9 mouse cellular contexts compared by ENCODE assay signal in genomic region chr16:91056043-91056821, GRCm38 (mm10). TPM values are rescaled to one million over a fixed set of nuclear protein-coding genes. Genes with fewer than 3 reads are reported as not detected.
A peak's percentile ranks its signal among the peaks of the same experiment; 100 is the strongest.
DNase-seq lines count a peak whose midpoint lies in the region; ATAC-seq lines count a peak whose summit lies in the region.
"Had no signal": no experiment of that assay in that cellular context is flagged by ENCODE, and none has a peak within 500 bp of the region (broad histone marks: within the 10 kb centered on the region; RNA-seq: fewer than 3 reads in every experiment).

No protein-coding gene starts in this region.

- no peaks in the 10 kb centered on the region for H3K9me3 ChIP-seq in limb, embryonic 12.5 days
- no peaks in the 10 kb centered on the region for H3K9me3 ChIP-seq in limb, embryonic 10.5 days (replicated peaks)
- H3K9me3 ChIP-seq in intestine, embryonic 15.5 days: no peaks in the 10 kb centered on the region

- 0 out of 2 replicates have a peak overlapping the region, but pooled peaks have one; percentile 29 for H3K27ac ChIP-seq in limb, embryonic 12.5 days
- no peak overlapping the region for H3K27ac ChIP-seq in limb, embryonic 10.5 days
- peak overlapping the region; percentile 83 for H3K27ac ChIP-seq in intestine, embryonic 15.5 days
- H3K27ac ChIP-seq: macrophage had no signal

- H3K4me1 ChIP-seq in limb, embryonic 12.5 days (replicated peaks): peaks cover 28% of the 10 kb centered on the region
- peaks cover 28% of the 10 kb centered on the region for H3K4me1 ChIP-seq in limb, embryonic 10.5 days
- peaks cover 3% of the 10 kb centered on the region; the same call in 1 of the 2 replicates for H3K4me1 ChIP-seq in intestine, embryonic 15.5 days (replicated peaks)

- no peak for ATAC-seq in limb, embryonic 12.5 days (ENCODE audit: insufficient number of reproducible peaks, insufficient read depth, low FRiP score, low TSS enrichment, low read depth)
- peak; percentile 87 for ATAC-seq in intestine, embryonic 15.5 days
- no peak for ATAC-seq in erythroid progenitor cell, adult 5-6 weeks (replicated peaks; ENCODE audit: low FRiP score, poor library complexity, severe bottlenecking)

- no peak for DNase-seq in limb, embryonic 10.5 days (ENCODE audit: low spot score)
- DNase-seq in brain, adult 2 months (ENCODE audit: low read depth, low spot score): peak; percentile 93
- peak; percentile 37 for DNase-seq in lung, postnatal 36 days
- peak; percentile 22 for DNase-seq in yolk sac, embryonic 10.5 days (ENCODE audit: low spot score)
- no peak for DNase-seq in adrenal gland, postnatal 4 days (ENCODE audit: low spot score in 2 of 2)

- H3K27me3 ChIP-seq in limb, embryonic 12.5 days: no peaks in the 10 kb centered on the region
- H3K27me3 ChIP-seq in limb, embryonic 10.5 days (ENCODE audit: low read depth, poor library complexity, severe bottlenecking): no peaks in the 10 kb centered on the region
- no peaks in the 10 kb centered on the region; the same call in 1 of the 2 replicates for H3K27me3 ChIP-seq in intestine, embryonic 15.5 days (replicated peaks)

- 57% methylated on average over 16 of the region's 16 CpGs for WGBS in limb, embryonic 12.5 days
- WGBS in limb, embryonic 10.5 days: 71% methylated on average over 16 of the region's 16 CpGs
- 49% methylated on average over 16 of the region's 16 CpGs for WGBS in intestine, embryonic 15.5 days

- no peak overlapping the region for H3K4me3 ChIP-seq in limb, embryonic 12.5 days (replicated peaks)
- H3K4me3 ChIP-seq in limb, embryonic 10.5 days: no peak overlapping the region
- no peak overlapping the region for H3K4me3 ChIP-seq in intestine, embryonic 15.5 days (replicated peaks)

- no peak overlapping the region for H3K4me2 ChIP-seq in limb, embryonic 12.5 days
- peak overlapping the region; percentile 41 for H3K4me2 ChIP-seq in intestine, embryonic 15.5 days (replicated peaks)

- no peak overlapping the region for H3K9ac ChIP-seq in limb, embryonic 12.5 days (replicated peaks)
- H3K9ac ChIP-seq in intestine, embryonic 15.5 days: no peak overlapping the region

- H3K36me3 ChIP-seq in limb, embryonic 12.5 days: no peaks in the 10 kb centered on the region
- H3K36me3 ChIP-seq in limb, embryonic 10.5 days: no peaks in the 10 kb centered on the region
- no peaks in the 10 kb centered on the region for H3K36me3 ChIP-seq in intestine, embryonic 15.5 days

RNA-seq across cellular contexts. Expression of gene Paxbp1, which starts 11.9 kb away (rescaled TPM):
- 92.0 and 96.2 TPM in 2 replicates for polyA plus RNA-seq in limb, embryonic 12.5 days (2016; fragmentation: Nextera tagmentation; extraction: Ambion mirVana)
- 60.0 and 76.1 TPM in 2 replicates for polyA plus RNA-seq in limb, embryonic 10.5 days (2016; fragmentation: Nextera tagmentation; extraction: Ambion mirVana)
- polyA plus RNA-seq in intestine, embryonic 15.5 days (2015; fragmentation: Nextera tagmentation; extraction: Ambion mirVana): 45.0 and 45.6 TPM in 2 replicates
- total RNA-seq in erythroid progenitor cell, adult 5-6 weeks (2015; ENCODE audit: low replicate concordance): 147 and 193 TPM in 2 replicates
- total RNA-seq in erythroid progenitor cell, adult 5-6 weeks (2017; ENCODE audit: low replicate concordance): 152 and 209 TPM in 2 replicates
- 10 to 100 TPM; 78.9 to 82.0 TPM for total RNA-seq in adrenal gland, postnatal 4 days (2021)

RNA-seq across cellular contexts. Expression of gene 4932438H23Rik, which starts 38.7 kb away (rescaled TPM):
- not detected in 2 replicates for polyA plus RNA-seq in limb, embryonic 12.5 days (2016; fragmentation: Nextera tagmentation; extraction: Ambion mirVana)
- not detected in 2 replicates for polyA plus RNA-seq in limb, embryonic 10.5 days (2016; fragmentation: Nextera tagmentation; extraction: Ambion mirVana)
- polyA plus RNA-seq in intestine, embryonic 15.5 days (2015; fragmentation: Nextera tagmentation; extraction: Ambion mirVana): 0.26 and 0.53 TPM in 2 replicates
- not detected in 2 replicates for total RNA-seq in erythroid progenitor cell, adult 5-6 weeks (2015; ENCODE audit: low replicate concordance)
- total RNA-seq in erythroid progenitor cell, adult 5-6 weeks (2017; ENCODE audit: low replicate concordance): not detected in 2 replicates
- under 1 TPM; 0.31 to 0.40 TPM for total RNA-seq in adrenal gland, postnatal 4 days (2021)

RNA-seq across cellular contexts. Expression of gene Synj1, which starts 45.1 kb away (rescaled TPM):
- polyA plus RNA-seq in limb, embryonic 12.5 days (2016; fragmentation: Nextera tagmentation; extraction: Ambion mirVana): 10.9 and 11.3 TPM in 2 replicates
- 8.7 and 9.6 TPM in 2 replicates for polyA plus RNA-seq in limb, embryonic 10.5 days (2016; fragmentation: Nextera tagmentation; extraction: Ambion mirVana)
- polyA plus RNA-seq in intestine, embryonic 15.5 days (2015; fragmentation: Nextera tagmentation; extraction: Ambion mirVana): 11.5 and 14.8 TPM in 2 replicates
- 140 and 150 TPM in 2 replicates for total RNA-seq in erythroid progenitor cell, adult 5-6 weeks (2015; ENCODE audit: low replicate concordance)
- 84.7 and 104 TPM in 2 replicates for total RNA-seq in erythroid progenitor cell, adult 5-6 weeks (2017; ENCODE audit: low replicate concordance)
- 10 to 100 TPM; 37.6 to 43.6 TPM for total RNA-seq in adrenal gland, postnatal 4 days (2021)

Comparison
In these comparisons a context has a peak if more than half of its experiments do, and no peak if none do; other contexts are left out.
1. DNase-seq: peak in brain, adult 2 months (single experiment), lung, postnatal 36 days (single experiment) and yolk sac, embryonic 10.5 days (single experiment); none in limb, embryonic 10.5 days (single experiment) and adrenal gland, postnatal 4 days (0 of 2).